Mouse (Mus musculus) right cerebral cortex, adult 2 months (tissue): ENCODE results near the gene Efnb2.

ENCODE experiments used
- DNase-seq, 2 experiments: peaks; one replicate each; pipeline ENCODE4 v3.0.0; 2021 to 2022; ENCODE audit warnings: low spot score in 2 of 2

Gene Efnb2

GRCm38 (mm10) chr8:8569280-8569679 is 91.8 kb downstream of the Efnb2 start:
- DNase-seq, result no peak

DNA sequence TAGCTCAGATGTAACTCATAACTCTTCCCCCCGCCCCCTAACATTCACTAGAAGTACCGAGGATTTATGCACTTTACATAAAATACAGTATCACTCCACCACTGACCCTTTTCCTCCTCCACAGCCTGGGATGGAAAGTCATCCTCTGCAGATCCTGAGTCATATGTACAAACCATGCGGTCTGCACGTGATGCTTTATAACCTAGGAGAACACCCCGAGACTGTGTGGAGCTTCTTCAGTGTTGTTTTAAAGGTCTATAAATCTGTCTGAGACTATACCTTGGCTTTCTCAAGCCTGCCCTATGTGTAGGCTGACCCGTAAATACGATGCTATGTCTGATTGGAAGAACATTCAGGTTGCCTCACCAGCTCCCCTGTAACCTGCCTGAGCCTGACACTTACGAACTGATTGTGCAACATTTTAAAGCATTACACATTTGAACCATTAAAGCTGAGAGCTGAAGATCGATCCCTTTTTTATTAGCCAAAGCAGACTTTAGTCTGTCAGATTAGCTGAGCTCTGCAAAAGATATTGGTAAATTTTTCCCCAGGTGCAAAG is 92.7 kb downstream of the Efnb2 start:
- DNase-seq, result no peak
